Comparison of ENCODE assay signal across 24 mouse cellular contexts in genomic region chr12:100862856-100863446, GRCm38 (mm10). TPM values are rescaled to one million over a fixed set of nuclear protein-coding genes. Genes with fewer than 3 reads are reported as not detected.
DNase-seq lines count a peak whose midpoint lies in the region; ATAC-seq and TF ChIP-seq lines count a peak whose summit lies in the region.
"Had no signal": no experiment of that assay in that cellular context is flagged by ENCODE, and none has a peak within 500 bp of the region (broad histone marks: within the 10 kb centered on the region; RNA-seq: fewer than 3 reads in every experiment).

No protein-coding gene starts in this region.

- 89% methylated on average over 3 of the region's 3 CpGs for WGBS in kidney, embryonic 16.5 days
- 77% methylated on average over 3 of the region's 3 CpGs for WGBS in intestine, embryonic 15.5 days
- 91% methylated on average over 3 of the region's 3 CpGs for WGBS in kidney, postnatal 0 days
- 89% methylated on average over 3 of the region's 3 CpGs for WGBS in hindbrain, embryonic 16.5 days

- TF ChIP-seq CTCF in kidney, postnatal 0 days (IDR thresholded peaks at IDR 0.05; ENCODE audit: low read depth): 0 out of 2 replicates have a peak, but pooled peaks have one; percentile 5

- DNase-seq in kidney, adult 18-20 months: peak; percentile 72
- no peak for DNase-seq in kidney, postnatal 0 days (ENCODE audit: low spot score)
- no peak for DNase-seq in gastrocnemius, adult 8-10 months (ENCODE audit: low spot score in 2 of 2)
- DNase-seq in right cerebral cortex, adult 18-20 months: no peak
- DNase-seq: adrenal gland, adult 2 months; cerebellum, adult 11 months; cerebellum, postnatal 14 days; embryo, embryonic 11 days; gastrocnemius, postnatal 25 days; heart, adult 2 months; lung, postnatal 10 days; right cerebral cortex, postnatal 25 days; thymus, postnatal 36 days had no signal

- no peaks in the 10 kb centered on the region for H3K9me3 ChIP-seq in kidney, embryonic 16.5 days (ENCODE audit: low read length)
- no peaks in the 10 kb centered on the region for H3K9me3 ChIP-seq in intestine, embryonic 15.5 days
- H3K9me3 ChIP-seq in kidney, postnatal 0 days (replicated peaks; ENCODE audit: low read length): no peaks in the 10 kb centered on the region
- no peaks in the 10 kb centered on the region; the same call in 1 of the 2 replicates for H3K9me3 ChIP-seq in hindbrain, embryonic 16.5 days (ENCODE audit: control insufficient read depth, low read length)
- H3K9me3 ChIP-seq: forebrain, embryonic 15.5 days; hindbrain, embryonic 10.5 days; limb, embryonic 10.5 days; midbrain, embryonic 13.5 days; neural tube, embryonic 15.5 days had no signal

- ATAC-seq in kidney, embryonic 16.5 days (ENCODE audit: low FRiP score, low TSS enrichment): no peak
- peak; percentile 55; the same call in 1 of the 2 replicates for ATAC-seq in intestine, embryonic 15.5 days
- ATAC-seq in kidney, postnatal 0 days (replicated peaks; ENCODE audit: low FRiP score, low read depth): no peak
- ATAC-seq in megakaryocyte progenitor cell, adult 5-6 weeks (replicated peaks; ENCODE audit: poor library complexity): 0 out of 2 replicates have a peak, but pooled peaks have one; percentile 17
- no peak for ATAC-seq in hindbrain, embryonic 16.5 days
- ATAC-seq: forebrain, embryonic 15.5 days; midbrain, embryonic 13.5 days had no signal

- H3K4me2 ChIP-seq in kidney, embryonic 16.5 days (replicated peaks; ENCODE audit: low read depth, low read length): no peak overlapping the region
- H3K4me2 ChIP-seq in intestine, embryonic 15.5 days (replicated peaks): no peak overlapping the region
- no peak overlapping the region for H3K4me2 ChIP-seq in kidney, postnatal 0 days (ENCODE audit: low read length)
- H3K4me2 ChIP-seq in hindbrain, embryonic 16.5 days (ENCODE audit: low read length): no peak overlapping the region
- H3K4me2 ChIP-seq: forebrain, embryonic 15.5 days; midbrain, embryonic 13.5 days; neural tube, embryonic 15.5 days had no signal

- H3K36me3 ChIP-seq in kidney, embryonic 16.5 days (ENCODE audit: insufficient read depth, low read length): no peaks in the 10 kb centered on the region
- H3K36me3 ChIP-seq in intestine, embryonic 15.5 days: no peaks in the 10 kb centered on the region
- no peaks in the 10 kb centered on the region for H3K36me3 ChIP-seq in kidney, postnatal 0 days (ENCODE audit: insufficient read depth, low read length)
- H3K36me3 ChIP-seq in hindbrain, embryonic 16.5 days (ENCODE audit: control insufficient read depth, insufficient read depth, low read length): no peaks in the 10 kb centered on the region
- H3K36me3 ChIP-seq: forebrain, embryonic 15.5 days; hindbrain, embryonic 10.5 days; limb, embryonic 10.5 days; midbrain, embryonic 13.5 days; neural tube, embryonic 15.5 days had no signal

- H3K4me3 ChIP-seq in kidney, embryonic 16.5 days (ENCODE audit: low read length): no peak overlapping the region
- H3K4me3 ChIP-seq in intestine, embryonic 15.5 days (replicated peaks): no peak overlapping the region
- H3K4me3 ChIP-seq in kidney, postnatal 0 days (replicated peaks; ENCODE audit: low read depth, low read length): no peak overlapping the region
- no peak overlapping the region for H3K4me3 ChIP-seq in hindbrain, embryonic 16.5 days (ENCODE audit: low read length)
- H3K4me3 ChIP-seq: forebrain, embryonic 15.5 days; heart, adult 2 months; hindbrain, embryonic 10.5 days; limb, embryonic 10.5 days; midbrain, embryonic 13.5 days; myocyte; neural tube, embryonic 15.5 days had no signal

- no peak overlapping the region for H3K9ac ChIP-seq in kidney, embryonic 16.5 days (replicated peaks; ENCODE audit: low read length)
- H3K9ac ChIP-seq in intestine, embryonic 15.5 days: no peak overlapping the region
- H3K9ac ChIP-seq in kidney, postnatal 0 days (ENCODE audit: low read depth, low read length): no peak overlapping the region
- no peak overlapping the region for H3K9ac ChIP-seq in hindbrain, embryonic 16.5 days (ENCODE audit: low read depth, low read length)
- H3K9ac ChIP-seq: forebrain, embryonic 15.5 days; liver, embryonic 14.5 days; midbrain, embryonic 13.5 days; neural tube, embryonic 15.5 days had no signal

- H3K4me1 ChIP-seq in kidney, embryonic 16.5 days (ENCODE audit: insufficient read depth, low read length): no peaks in the 10 kb centered on the region
- H3K4me1 ChIP-seq in intestine, embryonic 15.5 days (replicated peaks): no peaks in the 10 kb centered on the region
- H3K4me1 ChIP-seq in kidney, postnatal 0 days (replicated peaks; ENCODE audit: insufficient read depth, low read length): no peaks in the 10 kb centered on the region
- no peaks in the 10 kb centered on the region for H3K4me1 ChIP-seq in hindbrain, embryonic 16.5 days (ENCODE audit: control insufficient read depth, insufficient read depth, low read depth, low read length)
- H3K4me1 ChIP-seq: forebrain, embryonic 15.5 days; limb, embryonic 10.5 days; midbrain, embryonic 13.5 days had no signal

- H3K27ac ChIP-seq in kidney, embryonic 16.5 days (ENCODE audit: low read length): no peak overlapping the region
- no peak overlapping the region for H3K27ac ChIP-seq in intestine, embryonic 15.5 days
- no peak overlapping the region for H3K27ac ChIP-seq in kidney, postnatal 0 days
- H3K27ac ChIP-seq in hindbrain, embryonic 16.5 days (ENCODE audit: low read depth, low read length): no peak overlapping the region
- H3K27ac ChIP-seq: forebrain, embryonic 15.5 days; heart, adult 2 months; hindbrain, embryonic 10.5 days; limb, embryonic 10.5 days; liver, embryonic 14.5 days; midbrain, embryonic 13.5 days; neural tube, embryonic 15.5 days had no signal

- H3K27me3 ChIP-seq in kidney, embryonic 16.5 days (ENCODE audit: insufficient read depth, low read length): no peaks in the 10 kb centered on the region
- no peaks in the 10 kb centered on the region for H3K27me3 ChIP-seq in intestine, embryonic 15.5 days (replicated peaks)
- H3K27me3 ChIP-seq in kidney, postnatal 0 days (ENCODE audit: insufficient read depth, low read length): no peaks in the 10 kb centered on the region
- H3K27me3 ChIP-seq in hindbrain, embryonic 16.5 days (replicated peaks; ENCODE audit: control insufficient read depth, insufficient read depth, low read length): no peaks in the 10 kb centered on the region
- H3K27me3 ChIP-seq: forebrain, embryonic 15.5 days; midbrain, embryonic 13.5 days; neural tube, embryonic 15.5 days had no signal

RNA-seq across cellular contexts. Expression of gene Gpr68, which starts 45.0 kb away (rescaled TPM):
- polyA plus RNA-seq in kidney, embryonic 16.5 days (2015; fragmentation: Nextera tagmentation; extraction: Ambion mirVana): 0.27 and 0.75 TPM in 2 replicates
- polyA plus RNA-seq in intestine, embryonic 15.5 days (2015; fragmentation: Nextera tagmentation; extraction: Ambion mirVana): 0.61 and 0.62 TPM in 2 replicates
- polyA plus RNA-seq in kidney, postnatal 0 days (2015; fragmentation: Nextera tagmentation; extraction: Ambion mirVana): 0.36 and 0.57 TPM in 2 replicates
- total RNA-seq in megakaryocyte progenitor cell, adult 5-6 weeks (2015): 0.37 and 0.39 TPM in 2 replicates
- total RNA-seq in megakaryocyte progenitor cell, adult 5-6 weeks (2017): 0.08 and 1.1 TPM in 2 replicates
- under 1 TPM in 1 of 4 experiments, not detected in 3; 0.15 TPM for total RNA-seq in gastrocnemius, adult 8-10 months (2022)
- polyA plus RNA-seq in hindbrain, embryonic 16.5 days (2015; fragmentation: Nextera tagmentation; extraction: Ambion mirVana): 6.3 and 6.8 TPM in 2 replicates

Comparison
In these comparisons a context has a peak if more than half of its experiments do, and no peak if none do; other contexts are left out.
1. ATAC-seq: peak in intestine, embryonic 15.5 days (single experiment) and megakaryocyte progenitor cell, adult 5-6 weeks (single experiment); none in kidney, embryonic 16.5 days (single experiment), kidney, postnatal 0 days (single experiment) and hindbrain, embryonic 16.5 days (single experiment).